Mouse (Mus musculus) CH12.LX (cell line): Measurements from ENCODE around the gene Nsun6. TPM values are rescaled to one million over a fixed set of nuclear protein-coding genes. Genes with fewer than 3 reads are reported as not detected.
A peak's percentile ranks its signal among the peaks of the same experiment; 100 is the strongest.

ENCODE experiments used
- DNase-seq: peaks from one replicate; pipeline ENCODE4 v3.0.0-alpha.2; 2013; ENCODE audit errors: extremely low read depth
- H3K27ac ChIP-seq: 2 replicates; pipeline ENCODE4 v1.5.1; 2012; ENCODE audit warnings: low read depth, mild to moderate bottlenecking, control low read depth, moderate library complexity; ENCODE audit not compliant: insufficient read depth
- H3K27me3 ChIP-seq: replicated peaks from 2 replicates; pipeline ENCODE3; 2012; ENCODE audit warnings: inconsistent platforms
- H3K36me3 ChIP-seq, 2 experiments: replicated peaks in 1 of 2; 2 replicates each; pipeline versions ENCODE3 to v1.6.1; 2012; ENCODE audit warnings: inconsistent platforms in 1 of 2, low read length in 1 of 2, mild to moderate bottlenecking in 1 of 2, mixed read lengths in 1 of 2, moderate library complexity in 1 of 2; ENCODE audit not compliant: control insufficient read depth in 1 of 2, insufficient read depth in 1 of 2
- H3K4me1 ChIP-seq, 2 experiments: 2 replicates each; pipeline ENCODE4 v1.6.1; 2012; ENCODE audit warnings: inconsistent platforms in 1 of 2, moderate library complexity in 1 of 2; ENCODE audit not compliant: insufficient read depth in 2 of 2, control insufficient read depth in 1 of 2
- H3K4me2 ChIP-seq: 2 replicates; pipeline ENCODE4 v1.6.1; 2012; ENCODE audit warnings: low read depth, mild to moderate bottlenecking, control low read depth; ENCODE audit not compliant: poor library complexity, insufficient read depth, severe bottlenecking
- H3K4me3 ChIP-seq, 3 experiments: fragments of 150-350 bp in 1 of 3; sonication (generic) in 1 of 3; replicated peaks in 1 of 3; 2 replicates each; pipeline versions ENCODE3 to v1.5.1; 2011 to 2012; ENCODE audit warnings: low read depth in 2 of 3, low read length in 2 of 3, mild to moderate bottlenecking in 2 of 3, moderate library complexity in 2 of 3, control low read depth in 1 of 3, improper control_type of control experiment in 1 of 3, inconsistent platforms in 1 of 3, mixed read lengths in 1 of 3; ENCODE audit not compliant: poor library complexity in 1 of 3
- H3K79me2 ChIP-seq: replicated peaks from 2 replicates; pipeline ENCODE4 v1.6.1; 2012; ENCODE audit warnings: mild to moderate bottlenecking, moderate library complexity; ENCODE audit not compliant: control insufficient read depth, poor library complexity, insufficient read depth, severe bottlenecking; ENCODE audit errors: extremely low read depth
- H3K9ac ChIP-seq: 2 replicates; pipeline ENCODE4 v1.6.1; 2012; ENCODE audit warnings: low read depth, mild to moderate bottlenecking, control low read depth, moderate library complexity; ENCODE audit not compliant: insufficient read depth
- H3K9me3 ChIP-seq: replicated peaks from 2 replicates; pipeline ENCODE3; 2012; ENCODE audit warnings: low read length, inconsistent platforms, mixed read lengths
- BHLHE40 ChIP-seq: IDR thresholded peaks from 2 replicates; pipeline ENCODE4 v1.6.1; 2011; ENCODE audit warnings: mild to moderate bottlenecking, low read depth, low read length, improper control_type of control experiment
- CHD1 ChIP-seq: IDR thresholded peaks from 2 replicates; pipeline ENCODE4 v1.6.1; 2012; ENCODE audit warnings: low read depth, low read length, improper control_type of control experiment, inconsistent platforms
- CHD2 ChIP-seq: IDR thresholded peaks from 2 replicates; pipeline ENCODE4 v1.6.1; 2011; ENCODE audit warnings: low read length, improper control_type of control experiment
- CTCF ChIP-seq, 2 experiments: IDR thresholded peaks in 1 of 2; conservative IDR thresholded peaks in 1 of 2; 2 replicates each; pipeline ENCODE4 v1.5.1; 2011 to 2012; ENCODE audit warnings: low read depth in 2 of 2, low read length in 2 of 2, improper control_type of control experiment in 1 of 2, inconsistent platforms in 1 of 2, mild to moderate bottlenecking in 1 of 2, moderate library complexity in 1 of 2
- E2F4 ChIP-seq: IDR thresholded peaks from 2 replicates; pipeline ENCODE4 v1.6.1; 2011; ENCODE audit warnings: low read depth, low read length, improper control_type of control experiment; ENCODE audit not compliant: insufficient replicate concordance
- ELF1 ChIP-seq: IDR thresholded peaks from 2 replicates; pipeline ENCODE4 v1.6.1; 2014; ENCODE audit warnings: low read depth, mild to moderate bottlenecking, inconsistent platforms, low read length, improper control_type of control experiment
- EP300 ChIP-seq: IDR thresholded peaks from 2 replicates; pipeline ENCODE4 v1.6.1; 2011; ENCODE audit warnings: low read length, improper control_type of control experiment
- JUND ChIP-seq: conservative IDR thresholded peaks from 2 replicates; pipeline ENCODE4 v1.6.1; 2011; ENCODE audit warnings: low read depth, low read length, improper control_type of control experiment
- KAT2A ChIP-seq: IDR thresholded peaks from 2 replicates; pipeline ENCODE4 v1.6.1; 2012; ENCODE audit warnings: low read length, improper control_type of control experiment, inconsistent platforms; ENCODE audit not compliant: insufficient replicate concordance
- MAX ChIP-seq: IDR thresholded peaks from 2 replicates; pipeline ENCODE4 v1.6.1; 2011; ENCODE audit warnings: low read length, improper control_type of control experiment
- NRF1 ChIP-seq: IDR thresholded peaks from 2 replicates; pipeline ENCODE4 v1.6.1; 2014; ENCODE audit warnings: low read depth, mild to moderate bottlenecking, inconsistent platforms, low read length, improper control_type of control experiment, moderate library complexity
- PAX5 ChIP-seq: IDR thresholded peaks from 2 replicates; pipeline ENCODE4 v1.6.1; 2012; ENCODE audit warnings: low read length, inconsistent platforms, mixed read lengths
- POLR2A ChIP-seq: IDR thresholded peaks from 2 replicates; pipeline ENCODE4 v1.6.1; 2011; ENCODE audit warnings: low read depth, mild to moderate bottlenecking, improper control_type of control experiment, low read length
- RAD21 ChIP-seq: IDR thresholded peaks from 2 replicates; pipeline ENCODE4 v1.6.1; 2011; ENCODE audit warnings: low read depth, mild to moderate bottlenecking, low read length, improper control_type of control experiment, moderate library complexity
- RCOR1 ChIP-seq: conservative IDR thresholded peaks from 2 replicates; pipeline ENCODE4 v1.6.1; 2012; ENCODE audit warnings: low read depth, mild to moderate bottlenecking, inconsistent platforms, low read length, improper control_type of control experiment
- SIN3A ChIP-seq: IDR thresholded peaks from 2 replicates; pipeline ENCODE4 v1.6.1; 2012; ENCODE audit warnings: low read length, improper control_type of control experiment, inconsistent platforms
- TBP ChIP-seq: conservative IDR thresholded peaks from 2 replicates; pipeline ENCODE4 v1.6.1; 2011; ENCODE audit warnings: low read depth, low read length, improper control_type of control experiment
- UBTF ChIP-seq: IDR thresholded peaks from 2 replicates; pipeline ENCODE4 v1.6.1; 2012; ENCODE audit warnings: low read depth, mild to moderate bottlenecking, inconsistent platforms, low read length, improper control_type of control experiment, moderate library complexity
- ZKSCAN1 ChIP-seq: IDR thresholded peaks from 2 replicates; pipeline ENCODE4 v1.6.1; 2012; ENCODE audit warnings: low read depth, inconsistent platforms, low read length, improper control_type of control experiment, borderline replicate concordance
- ZMIZ1 ChIP-seq: IDR thresholded peaks from 2 replicates; pipeline ENCODE4 v1.6.1; 2012; ENCODE audit warnings: low read depth, mild to moderate bottlenecking, inconsistent platforms, low read length, improper control_type of control experiment
- dilution Hi-C: fragments of 300-500 bp; cut with MboI; formaldehyde crosslinking; loops from 2 replicates; pipeline ENCODE4 v1.14.3; 2020; ENCODE audit warnings: low sequenced_read_pairs; ENCODE audit not compliant: extremely low pct_unique_long_range_greater_than_20kb, extremely low pct_ligation_motif_present
- in situ Hi-C: fragments of 300-500 bp; cut with MboI; formaldehyde crosslinking; loops from 3 replicates; pipeline ENCODE4 v1.14.3; 2019; ENCODE audit warnings: low sequenced_read_pairs, low pct_ligation_motif_present, low pct_unique_long_range_greater_than_20kb, mixed read lengths
- polyA plus RNA-seq: library from polyadenylated mRNA; unstranded; fragments of >175 nt; gene quantifications from 2 replicates; pipeline ENCODE4 v1.2.1, GENCODE M21; 2012; ENCODE audit warnings: low read depth; ENCODE audit not compliant: insufficient read length
- total RNA-seq, 2 experiments: library from RNA; depleted of rRNA; stranded (reverse); fragments of 300-350 nt in 1 of 2; fragments of >200 nt in 1 of 2; gene quantifications; 2 replicates each; pipeline ENCODE4 v1.2.3; 2012 to 2014

Nsun6 gene
- total and polyA plus RNA-seq, 3 experiments = 5.0 to 8.1 (median 6.1) TPM

DNA sequence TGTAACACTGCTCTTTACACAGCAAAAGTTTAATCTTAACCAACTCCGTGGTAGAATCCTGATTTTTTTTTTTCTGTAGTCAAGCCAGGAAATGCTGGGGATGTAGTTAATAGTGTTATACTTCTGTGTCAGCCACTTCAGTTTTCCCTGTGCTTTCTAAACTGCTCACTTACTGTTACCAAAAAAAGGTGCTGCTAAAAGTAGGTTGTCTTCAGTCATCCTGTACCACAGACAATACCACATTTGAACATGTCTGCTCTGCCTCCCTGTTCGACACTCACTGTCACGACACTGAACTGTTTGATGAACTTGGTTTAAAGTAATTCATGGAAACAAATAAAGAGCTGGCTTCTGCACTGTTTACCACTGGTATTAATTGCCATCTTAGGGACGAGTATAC lies 66.4 kb downstream of the Nsun6 start:
- DNase-seq = no peak
- dilution Hi-C loops (no loop called here), in situ Hi-C loops (no loop called here)
- H3K27me3 ChIP-seq = no peaks in the 10 kb centered on the region
- H3K9ac ChIP-seq = no peak overlapping the region
- H3K4me2 ChIP-seq = no peak overlapping the region
- no peaks in the 10 kb centered on the region for H3K9me3 ChIP-seq
- H3K27ac ChIP-seq = no peak overlapping the region
- no peak overlapping the region for H3K4me3 ChIP-seq
- TF ChIP-seq TBP (no peak), JUND (no peak), CHD2 (no peak), PAX5 (no peak), UBTF (no peak), MAX (no peak), KAT2A (no peak), RAD21 (no peak), CTCF (conservative IDR thresholded peaks at IDR 0.05 in 1 of 2, IDR thresholded peaks at IDR 0.05 in 1 of 2; ENCODE audit: low read depth in 2 of 2, low read length in 2 of 2) (no peak), BHLHE40 (no peak), SIN3A (no peak), EP300 (no peak)
- H3K79me2 ChIP-seq = no peaks in the 10 kb centered on the region
- H3K4me1 ChIP-seq = peaks cover 0 to 17% of the 10 kb centered on the region in 2 experiments; a peak in 2 of 4 replicates
- peaks cover 3 to 24% of the 10 kb centered on the region in 2 experiments for H3K36me3 ChIP-seq

DNA sequence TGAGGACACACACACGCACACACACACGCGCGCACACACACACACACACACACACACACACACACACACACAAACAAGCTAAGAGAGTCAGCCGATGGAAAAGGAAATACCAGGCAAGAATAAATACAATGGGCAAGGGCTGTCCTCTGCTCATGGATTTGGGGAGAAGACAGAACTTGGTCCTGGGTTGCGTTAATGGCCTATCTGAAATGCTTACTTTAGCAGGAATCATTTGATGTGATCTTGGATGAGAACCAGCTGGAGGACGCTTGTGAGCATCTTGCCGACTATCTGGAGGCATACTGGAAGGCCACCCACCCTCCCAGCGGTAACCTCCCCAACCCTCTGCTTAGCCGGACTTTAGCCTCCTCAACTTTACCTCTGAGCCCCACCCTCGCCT lies 70.8 kb downstream of the Nsun6 start:
- H3K79me2 ChIP-seq = no peaks in the 10 kb centered on the region
- no peak overlapping the region for H3K27ac ChIP-seq
- TF ChIP-seq RCOR1 (no peak), CHD1 (no peak), EP300 (no peak), CTCF (conservative IDR thresholded peaks at IDR 0.05 in 1 of 2, IDR thresholded peaks at IDR 0.05 in 1 of 2; ENCODE audit: low read depth in 2 of 2, low read length in 2 of 2) (no peak), NRF1 (no peak), E2F4 (no peak)
- peaks cover 0 to 9% of the 10 kb centered on the region in 2 experiments; a peak in 1 of 4 replicates for H3K4me1 ChIP-seq
- no peak overlapping the region for H3K9ac ChIP-seq
- dilution Hi-C loops = no loop called here
- H3K4me3 ChIP-seq = no peak overlapping the region
- no peak overlapping the region for H3K4me2 ChIP-seq
- H3K36me3 ChIP-seq = peaks cover 0 to 22% of the 10 kb centered on the region in 2 experiments
- H3K9me3 ChIP-seq = no peaks in the 10 kb centered on the region
- no peak for DNase-seq
- H3K27me3 ChIP-seq = no peaks in the 10 kb centered on the region
- in situ Hi-C loops = no loop called here

DNA sequence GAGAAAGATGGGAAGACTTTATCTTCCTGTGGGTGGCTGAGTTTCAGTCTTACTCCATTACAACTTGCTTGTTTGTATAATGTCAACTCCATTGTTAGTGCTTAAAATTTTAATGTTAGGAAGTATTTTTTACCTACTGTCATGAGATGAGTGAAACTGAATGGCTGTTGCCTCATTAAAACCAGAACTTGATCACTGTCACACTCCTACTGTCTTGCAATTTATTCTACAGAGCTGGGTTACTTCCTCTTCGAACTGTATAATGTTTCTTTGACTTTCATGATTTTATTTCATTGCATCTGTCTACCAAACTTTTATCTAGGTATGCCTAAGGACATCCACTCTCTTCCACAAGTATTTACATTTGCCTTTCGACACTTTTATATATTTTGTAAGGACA lies 93.4 kb downstream of the Nsun6 start:
- Histone ChIP-seq H3K4me1 (peaks cover 0 to 7% of the 10 kb centered on the region in 2 experiments; a peak in 1 of 4 replicates), H3K9ac (no peak overlapping the region), H3K4me2 (peak overlapping the region; percentile 67), H3K36me3 (no peaks in the 10 kb centered on the region), H3K79me2 (no peaks in the 10 kb centered on the region), H3K27me3 (no peaks in the 10 kb centered on the region), H3K9me3 (no peaks in the 10 kb centered on the region), H3K27ac (no peak overlapping the region), H3K4me3 (no peak overlapping the region)
- TF ChIP-seq NRF1 (no peak), ELF1 (no peak), BHLHE40 (no peak), SIN3A (no peak), ZKSCAN1 (no peak), ZMIZ1 (no peak), POLR2A (no peak), EP300 (no peak)
- DNase-seq = no peak
- in situ Hi-C loops (no loop called here), dilution Hi-C loops (no loop called here)
